Mouse (Mus musculus) brain, embryonic 18.5 days (tissue): Measurements from ENCODE around the gene Gm20532.

Source experiments
- DNase-seq: peaks from one replicate; pipeline ENCODE4 v3.0.0-alpha.2; 2012; ENCODE audit warnings: low read depth, low spot score

Gene Gm20532

GRCm38 (mm10) chr2:26617928-26618327 is 31.5 kb downstream of the Gm20532 start:
- DNase-seq = no peak

- no peak for DNase-seq
Observed at GRCm38 (mm10) chr2:26621246-26621645, 34.8 kb downstream of the Gm20532 start.

- DNase-seq = no peak
Observed at GRCm38 (mm10) chr2:26622984-26623383, 36.5 kb downstream of the Gm20532 start.

- DNase-seq = no peak
Observed at GRCm38 (mm10) chr2:26625419-26625818, 39.0 kb downstream of the Gm20532 start.

- DNase-seq = no peak
Observed at GRCm38 (mm10) chr2:26626081-26626480, 39.6 kb downstream of the Gm20532 start.

GRCm38 (mm10) chr2:26627921-26628739 is 41.7 kb downstream of the Gm20532 start, which contains the start of gene Fam69b:
TSS of gene Fam69b (plus strand) at chr2:26628457.
- DNase-seq = peak; percentile 83

GRCm38 (mm10) chr2:26628792-26629437 is 42.5 kb downstream of the Gm20532 start:
- no peak for DNase-seq

- no peak for DNase-seq
Observed at GRCm38 (mm10) chr2:26632541-26633395, 46.3 kb downstream of the Gm20532 start.

GRCm38 (mm10) chr2:26633953-26634530 is 47.6 kb downstream of the Gm20532 start:
- no peak for DNase-seq

- no peak for DNase-seq
Observed at GRCm38 (mm10) chr2:26634629-26635488, 48.4 kb downstream of the Gm20532 start.

GRCm38 (mm10) chr2:26635489-26636324 is 49.3 kb downstream of the Gm20532 start:
- no peak for DNase-seq

- no peak for DNase-seq
Observed at GRCm38 (mm10) chr2:26636325-26636635, 49.8 kb downstream of the Gm20532 start.

GRCm38 (mm10) chr2:26637316-26637932 is 51.0 kb downstream of the Gm20532 start:
- no peak for DNase-seq

GRCm38 (mm10) chr2:26638039-26638438 is 51.6 kb downstream of the Gm20532 start:
- no peak for DNase-seq

- no peak for DNase-seq
Observed at GRCm38 (mm10) chr2:26638572-26638971, 52.1 kb downstream of the Gm20532 start.

- no peak for DNase-seq
Observed at GRCm38 (mm10) chr2:26639083-26639482, 52.6 kb downstream of the Gm20532 start.

GRCm38 (mm10) chr2:26639838-26640830 is 53.7 kb downstream of the Gm20532 start:
- peak; percentile 85 for DNase-seq

- no peak for DNase-seq
Observed at GRCm38 (mm10) chr2:26641006-26641647, 54.7 kb downstream of the Gm20532 start.
